Mouse (Mus musculus): ENCODE results near the gene Prcp. TPM values are rescaled to one million over a fixed set of nuclear protein-coding genes. Genes with fewer than 3 reads are reported as not detected.
"Not testable (repeated sequence)": the region's sequence is repeated elsewhere in the genome, so short reads cannot be mapped to it uniquely, and the experiment has no call there.

Gene Prcp
- polyA plus RNA-seq, 1 experiment from 2014 or later, result 30.0 TPM

- Histone ChIP-seq H3K4me3 (ENCODE audit: low read depth, low read length) (no peak overlapping the region), H3K9me3 (ENCODE audit: low read length) (no peaks in the 10 kb centered on the region), H3K9ac (replicated peaks; ENCODE audit: low read depth) (no peak overlapping the region), H3K4me1 (ENCODE audit: insufficient read depth, low read depth, low read length) (no peaks in the 10 kb centered on the region), H3K36me3 (ENCODE audit: insufficient read depth, low read length) (no peaks in the 10 kb centered on the region), H3K4me2 (replicated peaks; ENCODE audit: low read depth, low read length) (no peak overlapping the region), H3K27ac (ENCODE audit: low read length) (no peak overlapping the region), H3K27me3 (replicated peaks; ENCODE audit: insufficient read depth, low read length) (no peaks in the 10 kb centered on the region)
- no peak for DNase-seq (ENCODE audit: low spot score)
- TF ChIP-seq CTCF (IDR thresholded peaks at IDR 0.05) (no peak), EP300 (IDR thresholded peaks at IDR 0.05) (no peak)
- 74% methylated on average over 8 of the region's 8 CpGs for WGBS
- ATAC-seq, result no peak
Observed at GRCm38 (mm10) chr7:92932792-92933191, 58.5 kb downstream of the Prcp start.

GRCm38 (mm10) chr7:92933308-92933948, 59.2 kb downstream of the Prcp start:
- H3K27me3 ChIP-seq (replicated peaks; ENCODE audit: insufficient read depth, low read length); H3K9ac ChIP-seq (replicated peaks; ENCODE audit: low read depth); H3K4me1 ChIP-seq (ENCODE audit: insufficient read depth, low read depth, low read length); ATAC-seq; DNase-seq (ENCODE audit: low spot score); H3K36me3 ChIP-seq (ENCODE audit: insufficient read depth, low read length); H3K4me2 ChIP-seq (replicated peaks; ENCODE audit: low read depth, low read length); H3K27ac ChIP-seq (ENCODE audit: low read length); H3K4me3 ChIP-seq (ENCODE audit: low read depth, low read length); H3K9me3 ChIP-seq (ENCODE audit: low read length): not testable (repeated sequence)
- 58% methylated on average over 4 of the region's 4 CpGs for WGBS

- Histone ChIP-seq H3K9me3 (ENCODE audit: low read length) (no peaks in the 10 kb centered on the region), H3K4me1 (ENCODE audit: insufficient read depth, low read depth, low read length) (no peaks in the 10 kb centered on the region), H3K4me3 (ENCODE audit: low read depth, low read length) (no peak overlapping the region), H3K4me2 (replicated peaks; ENCODE audit: low read depth, low read length) (no peak overlapping the region), H3K9ac (replicated peaks; ENCODE audit: low read depth) (no peak overlapping the region), H3K36me3 (ENCODE audit: insufficient read depth, low read length) (no peaks in the 10 kb centered on the region), H3K27ac (ENCODE audit: low read length) (no peak overlapping the region), H3K27me3 (replicated peaks; ENCODE audit: insufficient read depth, low read length) (no peaks in the 10 kb centered on the region)
- TF ChIP-seq EP300 (IDR thresholded peaks at IDR 0.05), result no peak
- WGBS, result 51% methylated on average over 5 of the region's 5 CpGs
- ATAC-seq, result no peak
- no peak for DNase-seq (ENCODE audit: low spot score)
Observed at GRCm38 (mm10) chr7:92936747-92937146, 62.5 kb downstream of the Prcp start.

GRCm38 (mm10) chr7:92937955-92938354, 63.7 kb downstream of the Prcp start:
- H3K27ac ChIP-seq (ENCODE audit: low read length), result no peak overlapping the region
- WGBS, result 28% methylated on average over 6 of the region's 6 CpGs
- no peak overlapping the region for H3K4me3 ChIP-seq (ENCODE audit: low read depth, low read length)
- TF ChIP-seq EP300 (IDR thresholded peaks at IDR 0.05) (no peak), CTCF (IDR thresholded peaks at IDR 0.05) (peak; percentile 61)
- H3K9me3 ChIP-seq (ENCODE audit: low read length), result no peaks in the 10 kb centered on the region
- H3K4me2 ChIP-seq (replicated peaks; ENCODE audit: low read depth, low read length), result no peak overlapping the region
- H3K27me3 ChIP-seq (replicated peaks; ENCODE audit: insufficient read depth, low read length), result no peaks in the 10 kb centered on the region
- H3K9ac ChIP-seq (replicated peaks; ENCODE audit: low read depth), result no peak overlapping the region
- ATAC-seq (no peak), DNase-seq (ENCODE audit: low spot score) (peak; percentile 7)
- no peaks in the 10 kb centered on the region for H3K36me3 ChIP-seq (ENCODE audit: insufficient read depth, low read length)
- H3K4me1 ChIP-seq (ENCODE audit: insufficient read depth, low read depth, low read length), result no peaks in the 10 kb centered on the region

- no peak for DNase-seq (ENCODE audit: low spot score)
- TF ChIP-seq CTCF (IDR thresholded peaks at IDR 0.05) (no peak), EP300 (IDR thresholded peaks at IDR 0.05) (no peak)
Observed at GRCm38 (mm10) chr7:92939776-92940175, 65.5 kb downstream of the Prcp start.

GRCm38 (mm10) chr7:92950775-92951174, 76.5 kb downstream of the Prcp start:
- Histone ChIP-seq H3K9me3 (ENCODE audit: low read length) (no peaks in the 10 kb centered on the region), H3K4me1 (ENCODE audit: insufficient read depth, low read depth, low read length) (no peaks in the 10 kb centered on the region), H3K4me2 (replicated peaks; ENCODE audit: low read depth, low read length) (no peak overlapping the region), H3K27me3 (replicated peaks; ENCODE audit: insufficient read depth, low read length) (no peaks in the 10 kb centered on the region), H3K27ac (ENCODE audit: low read length) (no peak overlapping the region), H3K36me3 (ENCODE audit: insufficient read depth, low read length) (no peaks in the 10 kb centered on the region), H3K4me3 (ENCODE audit: low read depth, low read length) (no peak overlapping the region), H3K9ac (replicated peaks; ENCODE audit: low read depth) (no peak overlapping the region)
- WGBS, result 58% methylated on average over 3 of the region's 3 CpGs
- ATAC-seq (peak; percentile 90), DNase-seq (ENCODE audit: low spot score) (peak; percentile 74)
- TF ChIP-seq EP300 (IDR thresholded peaks at IDR 0.05) (peak; percentile 91), CTCF (IDR thresholded peaks at IDR 0.05) (no peak)

More at GRCm38 (mm10) chr7:92939776-92940175, 65.5 kb downstream of the Prcp start:
- no peak overlapping the region for H3K9ac ChIP-seq (replicated peaks; ENCODE audit: low read depth)
- H3K4me3 ChIP-seq (ENCODE audit: low read depth, low read length), result no peak overlapping the region
- H3K4me1 ChIP-seq (ENCODE audit: insufficient read depth, low read depth, low read length), result no peaks in the 10 kb centered on the region
- H3K9me3 ChIP-seq (ENCODE audit: low read length), result no peaks in the 10 kb centered on the region
- 68% methylated on average over 5 of the region's 5 CpGs for WGBS
- no peak for ATAC-seq
- no peaks in the 10 kb centered on the region for H3K27me3 ChIP-seq (replicated peaks; ENCODE audit: insufficient read depth, low read length)
- H3K36me3 ChIP-seq (ENCODE audit: insufficient read depth, low read length), result no peaks in the 10 kb centered on the region
- H3K27ac ChIP-seq (ENCODE audit: low read length), result no peak overlapping the region
- H3K4me2 ChIP-seq (replicated peaks; ENCODE audit: low read depth, low read length), result no peak overlapping the region

GRCm38 (mm10) chr7:92952210-92952609, 77.9 kb downstream of the Prcp start:
- no peak for TF ChIP-seq CTCF (IDR thresholded peaks at IDR 0.05)
- no peak for TF ChIP-seq EP300 (IDR thresholded peaks at IDR 0.05)
- ATAC-seq, result no peak
- Histone ChIP-seq H3K9me3 (ENCODE audit: low read length) (no peaks in the 10 kb centered on the region), H3K4me1 (ENCODE audit: insufficient read depth, low read depth, low read length) (no peaks in the 10 kb centered on the region), H3K27ac (ENCODE audit: low read length) (no peak overlapping the region), H3K27me3 (replicated peaks; ENCODE audit: insufficient read depth, low read length) (no peaks in the 10 kb centered on the region), H3K4me3 (ENCODE audit: low read depth, low read length) (no peak overlapping the region), H3K36me3 (ENCODE audit: insufficient read depth, low read length) (no peaks in the 10 kb centered on the region), H3K9ac (replicated peaks; ENCODE audit: low read depth) (no peak overlapping the region), H3K4me2 (replicated peaks; ENCODE audit: low read depth, low read length) (no peak overlapping the region)
- 55% methylated on average over 2 of the region's 2 CpGs for WGBS
- no peak for DNase-seq (ENCODE audit: low spot score)

All from lung, postnatal 0 days (tissue).